Mouse (Mus musculus): Measurements from ENCODE around the gene Kcp. TPM values are rescaled to one million over a fixed set of nuclear protein-coding genes. Genes with fewer than 3 reads are reported as not detected.

Gene Kcp
- 10 to 100 TPM; 12.4 to 13.8 TPM for total RNA-seq (2021)
- long read RNA-seq, experiment 1, full-length matches to known transcripts = 1 of 6 reads
- long read RNA-seq, experiment 1, partial matches to known transcripts = 3 of 6 reads
- long read RNA-seq, experiment 1, other reads (novel, unspliced or antisense) = 2 of 6 reads
- long read RNA-seq, experiment 2, full-length matches to known transcripts = 6 of 14 reads
- long read RNA-seq, experiment 2, partial matches to known transcripts = 2 of 14 reads
- long read RNA-seq, experiment 2, other reads (novel, unspliced or antisense) = 6 of 14 reads

- DNase-seq = peak; percentile 46
- intact Hi-C loops (cut with DNase I; ENCODE audit: low total_unique reads) = no loop called here
Measured at GRCm38 (mm10) chr6:29507447-29508309, at the start of gene Kcp. TSS of gene Kcp (minus strand) at chr6:29507952.

GRCm38 (mm10) chr6:29557112-29557511, 49.4 kb upstream of the Kcp start:
- intact Hi-C loops (cut with DNase I; ENCODE audit: low total_unique reads) = no loop called here
- no peak for DNase-seq

GRCm38 (mm10) chr6:29552526-29552925, 44.8 kb upstream of the Kcp start:
- intact Hi-C loops (cut with DNase I; ENCODE audit: low total_unique reads) = no loop called here
- no peak for DNase-seq

- intact Hi-C loops (cut with DNase I; ENCODE audit: low total_unique reads) = no loop called here
- DNase-seq = no peak
Measured at GRCm38 (mm10) chr6:29548086-29548485, 40.3 kb upstream of the Kcp start.

GRCm38 (mm10) chr6:29547582-29547981, 39.8 kb upstream of the Kcp start:
- intact Hi-C loops (cut with DNase I; ENCODE audit: low total_unique reads) = no loop called here
- no peak for DNase-seq

- intact Hi-C loops (cut with DNase I; ENCODE audit: low total_unique reads) = no loop called here
- DNase-seq = no peak
Measured at GRCm38 (mm10) chr6:29545611-29546010, 37.9 kb upstream of the Kcp start.

- intact Hi-C loops (cut with DNase I; ENCODE audit: low total_unique reads) = no loop called here
- DNase-seq = no peak
Measured at GRCm38 (mm10) chr6:29540956-29541355, 33.2 kb upstream of the Kcp start.

- intact Hi-C loops (cut with DNase I; ENCODE audit: low total_unique reads) = no loop called here
- no peak for DNase-seq
Measured at GRCm38 (mm10) chr6:29540223-29540622, 32.5 kb upstream of the Kcp start.

GRCm38 (mm10) chr6:29539502-29539901, 31.8 kb upstream of the Kcp start:
- intact Hi-C loops (cut with DNase I; ENCODE audit: low total_unique reads) = no loop called here
- DNase-seq = no peak

- intact Hi-C loops (cut with DNase I; ENCODE audit: low total_unique reads) = no loop called here
- no peak for DNase-seq
Measured at GRCm38 (mm10) chr6:29537221-29537620, 29.5 kb upstream of the Kcp start.

- no peak for DNase-seq
Measured at GRCm38 (mm10) chr6:29536651-29537193, 29.0 kb upstream of the Kcp start.

GRCm38 (mm10) chr6:29535316-29535715, 27.6 kb upstream of the Kcp start:
- intact Hi-C loops (cut with DNase I; ENCODE audit: low total_unique reads) = no loop called here
- DNase-seq = no peak

More at GRCm38 (mm10) chr6:29536651-29537193, 29.0 kb upstream of the Kcp start:
- intact Hi-C loops (cut with DNase I; ENCODE audit: low total_unique reads) = no loop called here

- no peak for DNase-seq
- intact Hi-C loops (cut with DNase I; ENCODE audit: low total_unique reads) = no loop called here
Measured at GRCm38 (mm10) chr6:29530050-29530449, 22.3 kb upstream of the Kcp start.

- DNase-seq = no peak
- intact Hi-C loops (cut with DNase I; ENCODE audit: low total_unique reads) = no loop called here
Measured at GRCm38 (mm10) chr6:29529444-29529820, 21.7 kb upstream of the Kcp start.

GRCm38 (mm10) chr6:29528561-29529443, 21.1 kb upstream of the Kcp start:
- DNase-seq = no peak
- intact Hi-C loops (cut with DNase I; ENCODE audit: low total_unique reads) = no loop called here

- intact Hi-C loops (cut with DNase I; ENCODE audit: low total_unique reads) = no loop called here
- DNase-seq = no peak
Measured at GRCm38 (mm10) chr6:29528165-29528505, 20.4 kb upstream of the Kcp start.

GRCm38 (mm10) chr6:29527361-29528164, 19.8 kb upstream of the Kcp start:
- intact Hi-C loops (cut with DNase I; ENCODE audit: low total_unique reads) = no loop called here
- no peak for DNase-seq

- intact Hi-C loops (cut with DNase I; ENCODE audit: low total_unique reads) = no loop called here
- DNase-seq = no peak
Measured at GRCm38 (mm10) chr6:29526281-29527251, 18.8 kb upstream of the Kcp start, which contains the start of gene Irf5. TSS of gene Irf5 (plus strand) at chr6:29526625.

Data from gastrocnemius, postnatal 14 days (tissue).